Mouse (Mus musculus) thymus, postnatal 0 days (tissue): ENCODE measurements around the gene 1700034J05Rik. TPM values are rescaled to one million over a fixed set of nuclear protein-coding genes. Genes with fewer than 3 reads are reported as not detected.

ENCODE experiments used
- polyA plus RNA-seq: library from polyadenylated mRNA; unstranded; fragments of >200 nt; fragmentation: Nextera tagmentation; extraction: Ambion mirVana; gene quantifications from 2 replicates; pipeline ENCODE4 v1.2.1, GENCODE M21; 2015

1700034J05Rik gene
- polyA plus RNA-seq, 1 experiment from 2014 or later: not detected

Other genes starting within 250 kb of the 1700034J05Rik start
- 11.8 and 14.1 TPM in 2 replicates for gene Stk38l, start 229.4 kb downstream of the 1700034J05Rik start, polyA plus RNA-seq
- 0.45 and 0.92 TPM in 2 replicates for gene Arntl2, start 158.4 kb downstream of the 1700034J05Rik start, polyA plus RNA-seq
- gene Smco2, start 104.3 kb downstream of the 1700034J05Rik start, polyA plus RNA-seq: not detected in 2 replicates
- 7.2 and 9.2 TPM in 2 replicates for gene Ppfibp1, start 65.9 kb downstream of the 1700034J05Rik start, polyA plus RNA-seq
- gene Rep15, start 78.2 kb upstream of the 1700034J05Rik start, polyA plus RNA-seq: 0.30 and 0.42 TPM in 2 replicates
- gene Mrps35, start 88.3 kb upstream of the 1700034J05Rik start, polyA plus RNA-seq: 105 and 111 TPM in 2 replicates
- gene Mansc4, start 132.6 kb upstream of the 1700034J05Rik start, polyA plus RNA-seq: 2.3 and 2.4 TPM in 2 replicates
- gene Klhl42, start 137.0 kb upstream of the 1700034J05Rik start, polyA plus RNA-seq: 7.3 and 7.7 TPM in 2 replicates